Mouse (Mus musculus) frontal cortex, postnatal 36 days (tissue): ENCODE measurements around the gene Arhgef3.

Experiments used
- DNase-seq, 2 experiments: peaks; one replicate each; pipeline ENCODE4 v3.0.0; 2022; ENCODE audit warnings: low spot score in 2 of 2

The Arhgef3 gene

GRCm38 (mm10) chr14:27420816-27421215, 306.1 kb downstream of the Arhgef3 start:
- DNase-seq = no peak

- DNase-seq = no peak
These were observed 307.6 kb downstream of the Arhgef3 start for GRCm38 (mm10) chr14:27422301-27422700.

GRCm38 (mm10) chr14:27428573-27428972, 313.9 kb downstream of the Arhgef3 start, which contains the start of gene Fam208a:
TSS of gene Fam208a (plus strand) at chr14:27428834.
- peak; percentile 90 to 92 for DNase-seq

GRCm38 (mm10) chr14:27428973-27429711, 314.4 kb downstream of the Arhgef3 start:
- DNase-seq = peak; percentile 84 to 86

GRCm38 (mm10) chr14:27430280-27430679, 315.6 kb downstream of the Arhgef3 start:
- DNase-seq = no peak

GRCm38 (mm10) chr14:27432064-27432463, 317.4 kb downstream of the Arhgef3 start:
- DNase-seq = no peak

- DNase-seq = no peak
These were observed 321.4 kb downstream of the Arhgef3 start for GRCm38 (mm10) chr14:27436116-27436515.

- DNase-seq = no peak
These were observed 322.1 kb downstream of the Arhgef3 start for GRCm38 (mm10) chr14:27436826-27437225.

GRCm38 (mm10) chr14:27440921-27441320, 326.2 kb downstream of the Arhgef3 start:
- DNase-seq = no peak

GRCm38 (mm10) chr14:27444851-27445281, 330.2 kb downstream of the Arhgef3 start:
- DNase-seq = peak in 1 of 2 experiments; percentile 16

- DNase-seq = no peak
These were observed 332.3 kb downstream of the Arhgef3 start for GRCm38 (mm10) chr14:27446963-27447362.
